Mouse (Mus musculus) forelimb bud, embryonic 11.5 days (tissue): ENCODE data around the gene Suclg2.

Experiments
- DNase-seq: peaks from one replicate; pipeline ENCODE4 v3.0.0-alpha.2; 2012; ENCODE audit warnings: low read depth, low spot score

Gene Suclg2

DNA sequence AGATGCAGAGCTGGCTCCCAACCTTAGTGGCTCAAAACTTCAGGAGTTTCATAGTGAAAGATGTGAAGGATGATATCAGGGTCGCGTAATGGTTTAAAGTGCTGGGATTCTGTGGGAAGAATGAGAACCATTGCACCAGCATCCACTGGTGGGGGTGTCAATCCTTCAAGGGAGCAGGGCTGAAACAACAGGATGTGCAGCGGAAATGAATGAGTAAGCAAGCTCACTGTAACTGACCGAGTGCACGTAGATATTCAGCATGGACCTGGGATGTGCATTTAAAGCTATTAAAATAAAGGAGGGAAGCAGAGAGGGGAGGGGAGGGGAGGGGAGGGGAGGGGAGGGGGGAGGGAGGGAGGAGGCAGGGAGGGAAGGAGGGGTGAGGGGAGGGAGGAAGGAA is 18.4 kb downstream of the Suclg2 start:
- no peak for DNase-seq

- DNase-seq, result no peak
Measured at GRCm38 (mm10) chr6:95699326-95699725, 19.3 kb downstream of the Suclg2 start.

DNA sequence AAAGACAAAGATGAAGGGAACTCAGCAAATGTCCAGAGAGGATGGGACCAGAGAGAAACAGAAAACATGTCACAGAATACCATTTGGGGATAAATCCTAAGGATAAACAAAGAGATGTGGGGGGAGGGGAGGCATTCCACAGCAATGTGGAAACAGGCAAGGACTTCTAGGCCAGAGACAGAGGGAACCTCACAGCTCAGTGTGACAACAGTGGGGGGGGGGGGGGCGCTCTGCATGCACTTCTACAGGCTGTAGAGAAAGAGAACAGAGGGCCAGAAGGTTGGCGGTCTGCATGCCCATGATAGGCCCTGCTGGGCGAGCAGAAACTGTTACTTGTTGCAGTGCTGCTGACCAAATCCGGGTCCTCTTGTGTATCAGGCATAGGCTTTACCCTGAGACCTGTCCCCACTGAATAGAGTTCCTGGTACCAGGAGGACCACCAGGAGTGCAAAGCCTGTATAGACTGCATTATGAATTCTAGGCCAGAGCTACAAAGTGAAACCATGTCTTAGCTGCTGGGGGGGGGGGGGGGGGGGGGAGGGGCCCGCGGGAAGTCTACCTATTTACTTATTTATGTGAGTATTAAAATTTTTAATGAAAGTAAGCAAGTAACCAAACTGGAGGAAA is 20.0 kb downstream of the Suclg2 start:
- DNase-seq, result no peak

- DNase-seq, result no peak
Measured at GRCm38 (mm10) chr6:95694910-95695309, 23.7 kb downstream of the Suclg2 start.

DNA sequence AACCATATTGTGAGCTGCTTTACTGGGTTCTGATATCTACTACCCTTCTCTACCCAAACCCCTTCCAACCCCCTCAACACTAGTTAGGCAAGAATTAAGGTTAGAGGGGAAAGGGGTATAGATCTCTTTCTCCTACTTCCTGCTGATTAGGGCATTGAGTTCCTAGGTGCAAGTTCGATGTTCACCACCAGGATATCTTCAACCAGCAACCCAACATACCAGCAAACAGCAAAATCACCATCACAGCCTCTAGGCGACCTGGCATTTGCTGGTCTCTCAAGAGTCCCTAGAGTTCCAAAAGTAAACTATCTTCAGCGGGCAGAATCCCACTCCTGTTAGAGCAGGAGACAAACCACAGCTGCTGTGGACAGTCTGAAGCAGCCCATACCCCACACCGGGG is 33.4 kb downstream of the Suclg2 start:
- DNase-seq, result no peak

- no peak for DNase-seq
Measured at GRCm38 (mm10) chr6:95679718-95680117, 38.9 kb downstream of the Suclg2 start.

DNA sequence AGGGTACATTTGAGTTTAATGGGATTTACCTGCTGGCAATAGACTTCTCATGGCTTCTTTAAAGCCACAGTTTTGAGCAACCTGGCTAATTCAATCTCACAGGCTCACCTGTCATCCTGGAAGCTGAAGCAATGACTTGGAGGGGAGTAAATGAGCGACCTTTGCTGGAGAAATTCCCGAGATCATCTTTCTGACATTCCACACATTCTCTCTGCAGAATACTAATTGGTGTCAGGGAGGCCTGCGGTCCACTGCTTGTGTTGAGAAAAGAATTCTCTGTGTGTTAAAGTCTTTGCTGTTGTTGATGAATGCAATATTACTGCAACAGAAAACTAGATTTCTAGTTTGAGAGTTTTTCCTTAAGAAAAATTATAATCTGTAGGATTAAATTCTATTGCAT is 39.3 kb downstream of the Suclg2 start:
- DNase-seq, result no peak

DNA sequence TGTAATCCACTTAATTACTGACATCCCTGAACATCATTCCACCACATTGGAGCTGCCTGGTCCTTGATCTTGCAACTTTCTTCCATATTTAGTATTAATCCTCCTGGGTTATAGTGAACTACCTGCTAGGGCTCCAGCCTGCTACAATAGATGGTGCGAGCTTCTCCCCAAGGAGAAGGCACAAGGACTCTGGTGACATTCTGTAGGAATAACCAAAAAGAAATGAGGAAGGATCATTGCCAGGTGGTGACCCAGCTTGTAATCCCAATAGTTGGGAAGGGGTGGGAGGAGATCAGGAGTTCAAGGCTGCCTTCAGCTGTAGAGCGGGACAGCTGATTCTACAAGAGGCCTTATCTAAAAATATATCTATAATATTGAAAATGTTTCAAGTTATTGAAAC is 41.6 kb downstream of the Suclg2 start:
- no peak for DNase-seq

- no peak for DNase-seq
Measured at GRCm38 (mm10) chr6:95676439-95676838, 42.2 kb downstream of the Suclg2 start.

DNA sequence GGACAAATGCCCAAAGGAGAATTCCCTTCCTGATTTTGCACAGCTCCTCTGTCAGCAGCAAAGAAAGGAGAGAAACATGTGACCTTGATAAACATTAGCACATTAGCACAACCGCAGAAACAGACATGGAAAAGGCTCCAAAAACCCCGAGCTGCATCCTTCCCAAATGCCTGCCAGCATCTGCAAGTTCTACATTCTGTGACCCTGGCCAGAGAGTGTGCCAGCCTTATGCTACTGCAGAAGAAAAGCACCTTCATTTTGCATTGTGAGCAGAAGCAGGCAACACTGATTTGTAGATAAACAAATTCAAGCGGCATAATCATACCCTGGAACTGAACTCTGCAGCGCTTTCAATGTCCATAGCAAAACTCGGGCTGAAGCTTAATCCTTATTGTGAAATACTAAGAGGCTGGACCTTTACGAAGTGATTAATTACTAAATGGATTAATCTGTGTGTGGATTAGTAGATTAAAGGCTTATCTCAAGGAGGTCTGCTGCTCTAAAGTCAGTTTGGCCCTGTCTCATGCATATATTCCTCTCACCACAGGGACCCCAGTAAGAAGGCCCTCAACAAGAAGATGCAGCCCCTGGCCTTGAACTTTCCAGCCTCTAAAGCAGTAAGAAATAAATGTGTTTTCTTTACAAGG is 43.4 kb downstream of the Suclg2 start:
- no peak for DNase-seq

- DNase-seq, result no peak
Measured at GRCm38 (mm10) chr6:95674651-95675050, 43.9 kb downstream of the Suclg2 start.

DNA sequence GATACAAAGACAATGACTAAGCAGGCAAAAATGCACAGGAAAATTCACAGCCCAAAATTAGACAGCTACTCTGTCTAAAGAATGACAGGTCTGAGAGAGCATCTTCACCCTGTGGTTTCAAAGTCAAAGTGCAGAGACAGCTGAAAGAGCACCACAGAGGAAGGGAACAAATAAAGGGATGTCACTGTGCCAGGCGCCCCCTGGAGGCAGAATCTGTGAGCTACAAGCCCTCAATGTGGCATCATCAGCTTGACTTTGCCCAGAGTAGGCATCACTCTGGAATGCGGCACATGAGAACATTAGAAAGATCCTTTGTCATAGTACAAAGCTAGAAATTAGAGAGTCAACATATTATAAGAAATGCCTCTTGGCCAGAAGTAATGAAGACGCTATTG is 49.3 kb downstream of the Suclg2 start:
- DNase-seq, result no peak

DNA sequence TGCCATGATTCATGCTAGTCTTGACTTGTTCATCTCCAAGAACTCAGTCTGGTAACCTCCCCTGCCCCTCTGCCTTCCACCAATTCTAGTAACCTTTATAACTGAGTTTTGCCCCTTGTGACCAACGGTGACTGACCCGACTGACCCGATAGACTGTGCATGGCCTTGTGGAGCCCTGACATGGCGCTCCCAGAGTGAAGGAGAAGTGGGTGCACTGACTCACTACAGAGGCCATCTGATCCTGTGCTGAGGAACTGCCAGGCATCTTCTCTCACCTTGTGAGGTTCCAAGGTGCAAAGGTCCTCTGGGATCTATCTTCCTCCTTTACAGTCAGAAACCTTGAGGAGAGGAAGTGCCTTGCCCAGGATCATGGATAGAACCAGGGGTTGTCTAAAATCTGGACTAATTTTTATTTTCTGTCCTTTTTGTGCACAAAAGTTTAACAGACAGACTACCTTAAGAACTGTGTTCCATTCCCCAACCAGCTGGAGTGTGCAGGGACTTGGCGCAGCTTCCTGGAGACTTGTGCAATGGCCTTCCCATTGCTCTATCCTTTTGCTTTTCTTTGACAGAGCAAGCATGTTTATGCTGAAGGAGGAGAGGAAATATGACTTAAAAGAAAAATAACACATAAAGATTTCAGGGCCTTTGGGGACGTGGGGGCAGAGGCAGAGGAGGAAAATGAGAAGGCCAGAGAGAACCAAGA is 49.8 kb downstream of the Suclg2 start:
- DNase-seq, result no peak

DNA sequence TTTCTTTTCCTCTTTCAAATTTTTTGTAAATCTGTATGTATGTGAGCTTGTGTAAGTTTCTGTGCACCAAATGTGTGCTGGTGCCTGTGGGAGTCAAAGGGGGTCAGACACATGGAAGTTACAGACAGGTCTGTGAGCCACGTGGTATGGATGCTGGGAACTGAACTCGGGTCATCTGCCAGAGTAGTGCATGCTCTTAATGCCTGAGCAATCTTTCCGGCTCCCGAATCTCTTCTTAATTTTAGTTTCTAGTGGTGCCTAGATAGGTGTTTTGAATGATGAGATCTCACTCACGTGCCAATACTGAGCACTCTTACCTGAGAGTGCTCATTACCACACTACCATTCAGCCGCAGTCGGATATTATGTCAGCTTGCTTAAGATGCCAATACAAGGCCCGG is 60.9 kb downstream of the Suclg2 start:
- no peak for DNase-seq

DNA sequence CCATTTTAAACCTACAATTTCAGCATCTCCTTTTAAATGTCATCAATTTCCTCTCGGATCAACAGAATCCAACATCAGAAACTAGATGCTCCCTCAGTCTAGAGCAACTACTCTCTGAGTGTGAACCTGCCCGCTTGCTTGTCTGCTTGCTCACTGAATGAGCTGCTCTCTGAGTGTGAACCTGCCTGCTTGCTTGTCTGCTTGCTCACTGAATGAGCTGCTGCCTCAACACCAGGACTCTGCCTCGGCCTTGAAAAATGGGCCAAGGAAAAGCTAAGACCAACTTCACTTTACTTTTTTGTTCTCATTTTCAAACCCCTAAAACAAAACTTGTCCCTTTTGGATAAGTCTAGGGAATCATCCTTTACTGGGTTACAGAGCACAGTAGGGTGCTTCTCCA is 64.9 kb downstream of the Suclg2 start:
- no peak for DNase-seq

- no peak for DNase-seq
Measured at GRCm38 (mm10) chr6:95652774-95653173, 65.8 kb downstream of the Suclg2 start.

DNA sequence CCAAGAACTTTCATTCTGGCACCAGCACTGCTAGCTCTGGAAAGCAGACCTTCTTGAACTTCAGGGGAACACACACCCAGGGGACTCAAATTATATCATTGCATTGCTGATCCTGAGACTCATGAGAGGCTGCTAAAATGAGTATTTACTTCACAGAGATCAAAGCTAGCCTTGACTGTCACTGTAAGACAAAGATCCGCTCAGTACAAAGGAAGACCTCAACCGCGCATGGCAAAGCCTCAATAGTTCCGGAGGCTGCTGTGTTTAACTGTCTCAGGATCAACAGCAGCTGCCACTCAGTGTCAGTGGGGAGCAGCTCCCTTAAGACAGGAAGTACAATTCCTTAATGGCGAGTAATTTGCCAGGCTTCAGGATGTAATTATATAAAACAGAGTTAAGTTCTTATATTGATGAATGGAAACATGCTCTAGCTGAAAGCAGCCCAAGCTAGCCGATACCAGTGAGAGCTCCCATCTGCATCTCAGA is 67.2 kb downstream of the Suclg2 start:
- no peak for DNase-seq

GRCm38 (mm10) chr6:95650082-95650722 is 68.4 kb downstream of the Suclg2 start:
- no peak for DNase-seq

DNA sequence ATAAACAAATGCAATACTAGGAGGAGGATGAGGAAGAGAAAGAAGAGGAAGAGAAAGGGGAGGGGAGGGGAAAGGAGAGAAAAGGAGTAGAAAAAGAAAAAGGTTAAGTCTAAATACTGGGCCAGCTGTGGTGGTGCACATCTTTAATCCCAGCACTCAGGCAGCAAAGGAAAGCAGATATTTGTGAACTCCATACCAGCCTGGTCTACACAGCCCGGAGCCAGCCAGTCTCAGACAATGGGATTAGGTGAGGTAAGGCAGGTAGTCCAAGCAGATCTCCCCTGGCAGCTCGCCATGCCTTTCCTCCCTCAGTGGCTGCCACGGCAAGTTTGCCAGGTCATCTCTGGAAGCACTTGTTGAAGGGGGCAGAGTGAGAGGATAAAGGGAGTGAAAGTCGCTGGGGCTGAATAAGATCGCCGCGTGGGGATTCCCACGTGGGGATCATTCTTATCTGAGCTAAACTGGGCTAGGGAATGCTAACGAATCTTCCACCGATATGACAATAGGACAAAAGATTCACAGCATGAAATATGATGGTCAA is 69.4 kb downstream of the Suclg2 start:
- DNase-seq, result no peak

GRCm38 (mm10) chr6:95637416-95637815 is 81.2 kb downstream of the Suclg2 start:
- DNase-seq, result no peak

DNA sequence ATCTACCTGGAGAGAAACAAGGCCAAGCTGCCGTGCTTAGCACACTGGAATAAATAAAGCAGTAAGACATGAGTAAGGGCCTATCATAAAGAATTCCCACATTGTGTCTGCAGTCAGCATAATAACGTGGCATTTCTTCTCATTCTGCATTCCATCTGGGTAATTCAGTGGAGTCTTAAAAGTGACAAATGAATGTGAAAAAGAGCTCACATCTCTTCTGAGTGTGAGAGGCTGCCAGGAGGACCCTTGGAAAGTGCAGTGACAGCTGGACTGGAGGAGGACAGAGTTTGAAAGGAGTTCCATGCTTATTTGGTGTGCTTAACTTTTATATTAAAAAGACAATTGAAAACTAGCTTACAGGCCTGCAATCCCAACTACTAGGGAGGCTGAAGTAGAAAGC is 83.2 kb downstream of the Suclg2 start:
- DNase-seq, result no peak

GRCm38 (mm10) chr6:95629071-95629470 is 89.5 kb downstream of the Suclg2 start:
- DNase-seq, result no peak
